Mouse (Mus musculus): ENCODE measurements at regions not wholly inside any gene's neighbourhood (a gene's known extent, or its start where the extent isn't known, plus 50 kb on each side); places are given as distances from the start of the nearest gene placed in this dataset.

DNA sequence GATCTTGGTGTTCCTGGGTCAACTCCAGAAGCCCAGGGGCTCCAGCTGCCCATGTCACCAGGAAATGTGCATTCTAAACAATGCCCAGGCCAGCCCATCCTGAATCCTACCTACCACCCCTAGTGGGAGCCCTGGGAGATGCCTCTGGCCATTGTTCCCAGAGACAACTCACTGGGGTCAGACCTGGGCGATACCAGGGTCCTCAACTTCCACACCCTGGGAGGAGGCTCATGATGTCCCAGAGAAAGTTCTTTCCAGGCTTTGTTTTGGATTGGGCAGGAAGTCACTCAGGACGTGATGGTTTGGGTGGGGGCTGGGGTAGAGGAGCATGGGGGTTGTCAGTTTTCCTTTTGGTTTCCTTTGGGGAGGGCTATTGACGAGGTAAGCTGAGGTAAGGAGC lies 97.1 kb downstream of the Efnb1 start:
- Histone ChIP-seq H3K4me3 (ENCODE audit: insufficient read depth, low read length) (no peak overlapping the region), H3K4me1 (ENCODE audit: control insufficient read depth, insufficient read depth, low read length) (peaks cover 5% of the 10 kb centered on the region; the same call in 1 of the 2 replicates), H3K27ac (ENCODE audit: insufficient read depth, low read length) (no peak overlapping the region)
- no peak for TF ChIP-seq POLR2A (IDR thresholded peaks at IDR 0.05; ENCODE audit: low read depth, low read length)
- no peak for TF ChIP-seq CTCF (IDR thresholded peaks at IDR 0.05; ENCODE audit: borderline replicate concordance, insufficient read depth, low read length)

DNA sequence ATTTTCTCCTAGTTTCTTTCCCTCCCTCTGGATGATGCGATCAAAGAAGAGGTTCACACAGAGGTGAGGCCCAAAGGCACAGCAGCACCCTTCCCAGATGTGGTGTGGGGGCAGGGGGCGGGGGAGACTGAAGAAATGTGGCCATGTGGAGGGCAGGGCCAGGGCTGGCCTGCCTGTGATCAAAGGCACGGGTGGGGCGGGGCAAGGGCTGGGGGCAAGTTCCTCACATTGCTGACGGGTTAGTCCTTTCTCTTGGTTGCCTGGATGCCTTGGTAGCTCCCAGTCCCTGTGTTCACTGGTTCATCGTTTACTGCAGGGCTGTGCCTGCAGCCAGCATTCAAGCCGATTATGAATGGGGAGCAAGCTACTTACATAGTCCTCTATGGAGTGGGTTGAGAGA lies 96.4 kb downstream of the Efnb1 start:
- Histone ChIP-seq H3K4me1 (ENCODE audit: control insufficient read depth, insufficient read depth, low read length) (peaks cover 5% of the 10 kb centered on the region; the same call in 1 of the 2 replicates), H3K4me3 (ENCODE audit: insufficient read depth, low read length) (no peak overlapping the region), H3K27ac (ENCODE audit: insufficient read depth, low read length) (no peak overlapping the region)
- TF ChIP-seq POLR2A (IDR thresholded peaks at IDR 0.05; ENCODE audit: low read depth, low read length): no peak
- no peak for TF ChIP-seq CTCF (IDR thresholded peaks at IDR 0.05; ENCODE audit: borderline replicate concordance, insufficient read depth, low read length)

DNA sequence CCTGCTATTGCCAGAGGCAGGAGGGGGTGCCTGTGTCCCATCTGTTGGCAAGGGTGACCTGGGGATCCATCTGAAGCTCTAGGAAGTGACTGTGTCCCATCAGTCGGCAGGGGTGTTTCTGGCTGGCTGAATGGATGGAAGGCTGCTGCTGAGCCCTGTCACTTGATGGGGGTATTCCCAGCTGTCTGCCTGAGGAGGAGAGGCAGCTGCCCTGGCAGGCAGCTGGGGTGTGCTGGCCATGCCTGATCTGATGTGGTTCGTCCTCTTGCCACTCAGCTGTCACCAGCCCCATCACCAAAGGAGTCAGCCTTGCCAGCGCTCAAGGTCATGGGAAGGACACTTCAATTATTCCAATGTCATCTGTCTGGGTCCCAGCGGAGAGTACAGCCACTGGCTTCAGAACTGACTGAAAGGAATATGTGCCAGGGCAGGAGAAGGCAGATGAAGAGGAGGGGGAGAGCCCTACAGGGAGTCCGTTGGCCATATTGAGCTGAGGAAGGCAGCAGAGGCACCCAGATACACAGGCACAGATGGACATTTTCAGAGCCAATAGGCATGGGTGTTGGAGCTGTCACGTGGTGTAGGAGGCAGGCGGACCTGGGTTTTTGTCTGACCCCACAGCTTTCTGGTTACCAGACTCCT lies 89.3 kb downstream of the Efnb1 start:
- Histone ChIP-seq H3K4me1 (ENCODE audit: control insufficient read depth, insufficient read depth, low read length) (no peaks in the 10 kb centered on the region), H3K27ac (ENCODE audit: insufficient read depth, low read length) (no peak overlapping the region), H3K4me3 (ENCODE audit: insufficient read depth, low read length) (no peak overlapping the region)
- TF ChIP-seq CTCF (IDR thresholded peaks at IDR 0.05; ENCODE audit: borderline replicate concordance, insufficient read depth, low read length): no peak
- TF ChIP-seq POLR2A (IDR thresholded peaks at IDR 0.05; ENCODE audit: low read depth, low read length): no peak

DNA sequence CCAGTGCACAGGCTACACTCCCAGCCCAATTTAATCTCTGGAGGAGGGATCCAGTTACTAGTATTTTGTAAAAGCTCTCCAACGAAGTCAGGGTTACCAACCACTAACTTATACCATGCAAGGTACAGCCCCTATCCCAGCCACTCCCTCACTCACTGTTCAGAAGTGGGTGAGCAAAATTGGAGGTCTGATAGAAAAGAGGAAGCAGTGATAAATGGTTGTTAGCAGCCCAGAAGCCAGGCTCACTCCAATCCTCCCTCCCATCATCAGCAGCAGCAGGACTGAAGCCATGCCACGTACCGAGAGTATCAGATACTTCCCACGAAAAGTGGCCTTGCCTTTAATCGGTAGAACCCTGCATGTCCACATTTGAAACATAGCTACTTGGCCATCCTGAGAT lies 86.1 kb downstream of the Efnb1 start:
- Histone ChIP-seq H3K4me3 (ENCODE audit: insufficient read depth, low read length) (no peak overlapping the region), H3K4me1 (ENCODE audit: control insufficient read depth, insufficient read depth, low read length) (no peaks in the 10 kb centered on the region), H3K27ac (ENCODE audit: insufficient read depth, low read length) (no peak overlapping the region)
- TF ChIP-seq CTCF (IDR thresholded peaks at IDR 0.05; ENCODE audit: borderline replicate concordance, insufficient read depth, low read length): no peak
- no peak for TF ChIP-seq POLR2A (IDR thresholded peaks at IDR 0.05; ENCODE audit: low read depth, low read length)

DNA sequence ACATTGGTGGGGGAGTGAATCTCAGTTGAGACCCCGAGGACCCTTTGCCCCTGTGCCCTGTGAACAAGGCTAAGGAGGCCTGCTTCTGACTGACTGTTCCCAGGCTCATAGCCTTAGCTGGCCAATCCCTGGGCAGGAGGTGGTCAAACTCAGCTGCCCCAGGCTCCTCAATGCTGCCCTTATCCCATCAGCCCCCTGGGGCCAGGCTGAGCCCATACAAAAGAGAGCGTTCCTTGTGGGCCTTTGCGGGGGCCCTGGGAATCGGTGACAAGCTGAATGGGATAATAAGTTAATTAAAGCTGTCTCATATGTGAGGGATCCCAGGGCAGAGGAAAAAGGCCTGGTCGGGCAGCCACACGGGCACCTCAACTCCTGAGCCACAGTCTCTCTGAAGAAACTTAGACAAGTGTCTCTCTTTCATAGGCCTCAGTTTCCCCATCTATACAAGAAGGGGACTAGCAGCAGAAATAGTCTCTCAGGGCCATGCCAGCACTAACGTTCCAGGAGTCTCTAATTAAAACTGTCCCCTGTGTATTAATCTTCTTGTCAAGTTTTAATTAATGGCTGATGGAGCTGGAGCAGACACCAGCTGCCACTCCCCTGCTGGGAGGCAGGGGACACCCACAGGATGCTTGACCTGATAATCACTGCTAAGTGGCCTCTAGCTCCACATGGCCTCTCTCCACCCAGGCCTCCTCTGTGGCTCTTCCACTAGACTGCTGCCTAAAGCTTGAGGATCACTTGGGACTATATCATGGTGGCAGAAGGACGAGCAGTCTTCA lies 84.9 kb downstream of the Efnb1 start:
- Histone ChIP-seq H3K4me3 (ENCODE audit: insufficient read depth, low read length) (no peak overlapping the region), H3K27ac (ENCODE audit: insufficient read depth, low read length) (no peak overlapping the region), H3K4me1 (ENCODE audit: control insufficient read depth, insufficient read depth, low read length) (no peaks in the 10 kb centered on the region)
- no peak for TF ChIP-seq CTCF (IDR thresholded peaks at IDR 0.05; ENCODE audit: borderline replicate concordance, insufficient read depth, low read length)

DNA sequence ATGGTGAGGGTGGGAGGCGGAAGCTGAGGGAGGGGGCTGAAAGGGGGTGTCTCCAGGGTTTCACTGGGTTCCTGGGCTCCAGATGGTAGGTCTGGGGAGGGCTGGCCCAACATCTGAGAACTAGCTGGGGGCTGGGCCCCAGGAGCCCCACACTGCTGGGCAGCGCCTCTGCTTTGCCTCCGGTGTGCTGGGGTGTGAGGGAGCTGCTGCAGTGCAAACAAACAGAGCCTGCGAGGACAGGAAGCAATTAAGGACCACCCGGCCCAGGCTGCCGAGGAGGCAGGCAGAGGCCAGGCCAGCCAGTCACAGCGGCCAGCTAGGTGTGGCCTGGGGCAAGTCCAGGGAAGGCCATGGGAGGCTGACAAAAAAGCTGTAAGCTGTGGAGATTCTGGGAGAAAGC lies 82.3 kb downstream of the Efnb1 start:
- Histone ChIP-seq H3K4me1 (ENCODE audit: control insufficient read depth, insufficient read depth, low read length) (no peaks in the 10 kb centered on the region), H3K4me3 (ENCODE audit: insufficient read depth, low read length) (no peak overlapping the region), H3K27ac (ENCODE audit: insufficient read depth, low read length) (no peak overlapping the region)
- TF ChIP-seq CTCF (IDR thresholded peaks at IDR 0.05; ENCODE audit: borderline replicate concordance, insufficient read depth, low read length): no peak
- no peak for TF ChIP-seq POLR2A (IDR thresholded peaks at IDR 0.05; ENCODE audit: low read depth, low read length)

DNA sequence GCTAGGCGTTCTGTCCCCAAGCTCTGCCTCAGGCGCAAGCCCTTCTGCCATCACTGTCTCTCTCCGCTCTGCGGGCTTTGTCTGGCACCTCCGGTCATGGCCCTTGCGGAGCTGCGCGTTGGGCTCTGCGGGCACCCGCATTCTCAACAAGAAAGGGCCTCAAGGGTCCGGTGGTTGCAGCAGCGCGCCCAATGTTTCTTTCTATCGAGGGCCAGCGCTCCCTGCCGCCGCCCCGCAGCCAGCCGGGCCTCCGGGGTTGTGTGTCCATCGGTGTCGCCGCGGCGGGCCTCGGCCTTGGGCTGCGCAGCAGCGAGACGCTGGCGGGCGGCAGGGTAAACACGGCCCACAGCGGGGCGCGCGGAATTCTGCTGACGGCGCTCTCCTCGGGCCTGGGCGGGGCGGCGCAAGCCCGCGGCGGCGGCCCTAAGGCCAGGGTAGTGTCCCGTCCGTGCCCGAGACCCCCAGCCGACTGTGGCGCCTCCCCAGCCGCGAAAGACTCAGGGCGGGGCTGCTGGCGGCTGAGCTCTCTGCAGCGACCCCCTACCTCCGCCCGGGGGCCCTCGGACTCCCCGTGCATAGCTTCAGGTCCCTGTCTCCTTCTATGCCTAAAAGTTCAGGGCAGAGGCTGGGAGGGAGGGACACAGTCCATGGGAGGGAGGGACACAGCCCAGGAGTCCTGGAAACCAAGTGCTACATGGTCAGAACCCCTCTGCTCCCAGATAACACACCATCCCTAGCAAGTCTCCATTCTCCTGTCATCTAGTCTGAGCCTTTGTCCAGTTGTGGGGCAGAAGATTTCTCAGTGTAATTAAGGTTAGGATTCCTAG lies 80.9 kb downstream of the Efnb1 start:
- Histone ChIP-seq H3K4me3 (ENCODE audit: insufficient read depth, low read length) (peak overlapping the region; percentile 2; the same call in 1 of the 2 replicates), H3K27ac (ENCODE audit: insufficient read depth, low read length) (no peak overlapping the region), H3K4me1 (ENCODE audit: control insufficient read depth, insufficient read depth, low read length) (no peaks in the 10 kb centered on the region)
- TF ChIP-seq CTCF (IDR thresholded peaks at IDR 0.05; ENCODE audit: borderline replicate concordance, insufficient read depth, low read length): no peak
- TF ChIP-seq POLR2A (IDR thresholded peaks at IDR 0.05; ENCODE audit: low read depth, low read length): no peak

DNA sequence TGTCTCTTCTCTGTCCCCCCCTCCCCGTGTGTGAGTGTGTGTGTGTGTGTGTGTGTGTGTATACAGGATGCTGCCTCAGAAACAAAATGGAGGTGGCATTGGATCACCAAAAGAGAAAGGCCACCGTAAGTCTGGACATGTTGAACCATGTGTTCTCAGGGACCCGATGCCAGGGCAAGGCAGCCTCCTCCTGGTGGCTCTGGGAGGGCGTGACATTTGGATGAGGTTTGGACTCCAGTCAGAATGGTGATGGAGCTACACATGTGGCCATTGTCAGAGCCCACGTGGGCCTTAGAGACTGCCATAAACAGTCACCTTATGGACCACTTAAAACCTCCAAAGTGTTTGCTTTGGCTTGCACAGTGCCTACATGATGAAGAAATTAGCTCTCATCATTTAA lies 80.0 kb downstream of the Efnb1 start:
- Histone ChIP-seq H3K4me1 (ENCODE audit: control insufficient read depth, insufficient read depth, low read length) (no peaks in the 10 kb centered on the region), H3K27ac (ENCODE audit: insufficient read depth, low read length) (no peak overlapping the region), H3K4me3 (ENCODE audit: insufficient read depth, low read length) (no peak overlapping the region)
- no peak for TF ChIP-seq CTCF (IDR thresholded peaks at IDR 0.05; ENCODE audit: borderline replicate concordance, insufficient read depth, low read length)
- TF ChIP-seq POLR2A (IDR thresholded peaks at IDR 0.05; ENCODE audit: low read depth, low read length): no peak

DNA sequence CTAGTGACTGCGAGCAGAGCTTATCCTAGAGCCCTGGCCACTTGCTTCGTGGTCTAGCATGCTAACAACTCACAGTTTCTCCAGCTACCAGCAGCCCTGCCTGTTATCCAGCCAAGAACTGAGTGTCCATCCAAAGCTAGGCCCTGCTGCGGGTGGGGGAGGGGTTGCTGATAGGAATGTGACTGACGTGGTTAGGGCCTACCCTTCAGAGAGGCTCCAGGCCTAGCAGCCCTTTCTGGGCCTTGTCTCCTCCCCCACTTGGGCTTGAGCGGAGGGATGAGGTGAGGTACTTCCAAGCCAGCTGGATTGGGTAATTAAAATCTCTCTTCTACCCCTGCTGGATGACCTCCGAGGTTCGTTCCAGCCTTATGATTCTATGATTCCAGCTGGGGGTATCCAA lies 79.2 kb downstream of the Efnb1 start:
- H3K27ac ChIP-seq (ENCODE audit: insufficient read depth, low read length): no peak overlapping the region
- TF ChIP-seq CTCF (IDR thresholded peaks at IDR 0.05; ENCODE audit: borderline replicate concordance, insufficient read depth, low read length) (no peak), POLR2A (IDR thresholded peaks at IDR 0.05; ENCODE audit: low read depth, low read length) (no peak)
- H3K4me3 ChIP-seq (ENCODE audit: insufficient read depth, low read length): no peak overlapping the region
- no peaks in the 10 kb centered on the region for H3K4me1 ChIP-seq (ENCODE audit: control insufficient read depth, insufficient read depth, low read length)
